ENCODE assay signal across 9 mouse cellular contexts in genomic region chr5:125532545-125533224, GRCm38 (mm10). TPM values are rescaled to one million over a fixed set of nuclear protein-coding genes. Genes with fewer than 3 reads are reported as not detected.
DNase-seq lines count a peak whose midpoint lies in the region; ATAC-seq lines count a peak whose summit lies in the region.
"Had no signal": no experiment of that assay in that cellular context is flagged by ENCODE, and none has a peak within 500 bp of the region (broad histone marks: within the 10 kb centered on the region; RNA-seq: fewer than 3 reads in every experiment).

No protein-coding gene starts in this region.

- H3K36me3 ChIP-seq in kidney, embryonic 15.5 days: no peaks in the 10 kb centered on the region
- H3K36me3 ChIP-seq in embryonic facial prominence, embryonic 10.5 days (replicated peaks): no peaks in the 10 kb centered on the region
- no peaks in the 10 kb centered on the region for H3K36me3 ChIP-seq in hindbrain, embryonic 15.5 days
- no peaks in the 10 kb centered on the region for H3K36me3 ChIP-seq in midbrain, embryonic 16.5 days (ENCODE audit: control insufficient read depth, insufficient read depth, low read length)

- under 1% methylated on average over 64 of the region's 64 CpGs for WGBS in kidney, embryonic 15.5 days
- 1% methylated on average over 64 of the region's 64 CpGs for WGBS in embryonic facial prominence, embryonic 10.5 days
- under 1% methylated on average over 56 of the region's 64 CpGs for WGBS in hindbrain, embryonic 15.5 days
- under 1% methylated on average over 54 of the region's 64 CpGs for WGBS in midbrain, embryonic 16.5 days

- H3K27me3 ChIP-seq in kidney, embryonic 15.5 days: peaks cover 85% of the 10 kb centered on the region
- peaks cover 99% of the 10 kb centered on the region for H3K27me3 ChIP-seq in embryonic facial prominence, embryonic 10.5 days (replicated peaks; ENCODE audit: low read depth, poor library complexity, severe bottlenecking)
- peaks cover 15% of the 10 kb centered on the region for H3K27me3 ChIP-seq in hindbrain, embryonic 15.5 days
- peaks cover 3% of the 10 kb centered on the region for H3K27me3 ChIP-seq in midbrain, embryonic 16.5 days (ENCODE audit: control insufficient read depth, insufficient read depth, low read depth, low read length)

- no peak for DNase-seq in kidney, postnatal 25 days
- DNase-seq in embryonic facial prominence, embryonic 10.5 days (ENCODE audit: low spot score): peak; percentile 34
- no peak for DNase-seq in ovary, adult 18-20 months (ENCODE audit: low spot score)
- DNase-seq in kidney, adult 9 months: no peak
- no peak for DNase-seq in thymus, adult 18-20 months
- DNase-seq: spleen, adult 18-20 months had no signal

- no peak overlapping the region for H3K27ac ChIP-seq in kidney, embryonic 15.5 days
- H3K27ac ChIP-seq in embryonic facial prominence, embryonic 10.5 days (replicated peaks): peak overlapping the region; percentile 69
- peak overlapping the region; percentile 66 for H3K27ac ChIP-seq in hindbrain, embryonic 15.5 days (replicated peaks)
- peak overlapping the region; percentile 83 for H3K27ac ChIP-seq in midbrain, embryonic 16.5 days (ENCODE audit: low read length)

- peaks cover 36% of the 10 kb centered on the region for H3K4me1 ChIP-seq in kidney, embryonic 15.5 days
- H3K4me1 ChIP-seq in embryonic facial prominence, embryonic 10.5 days: peaks cover 40% of the 10 kb centered on the region
- peaks cover 42% of the 10 kb centered on the region for H3K4me1 ChIP-seq in hindbrain, embryonic 15.5 days (replicated peaks)
- peaks cover 26% of the 10 kb centered on the region; the same call in 1 of the 2 replicates for H3K4me1 ChIP-seq in midbrain, embryonic 16.5 days (ENCODE audit: control insufficient read depth, insufficient read depth, low read length)

- H3K4me3 ChIP-seq in kidney, embryonic 15.5 days (replicated peaks): peak overlapping the region; percentile 59
- peak overlapping the region; percentile 66 for H3K4me3 ChIP-seq in embryonic facial prominence, embryonic 10.5 days
- peak overlapping the region; percentile 66 for H3K4me3 ChIP-seq in hindbrain, embryonic 15.5 days
- H3K4me3 ChIP-seq in midbrain, embryonic 16.5 days (ENCODE audit: low read depth, low read length): peak overlapping the region; percentile 65

- no peaks in the 10 kb centered on the region for H3K9me3 ChIP-seq in kidney, embryonic 15.5 days (replicated peaks)
- 0 out of 2 replicates have a peak, but pooled peaks cover 2% of the 10 kb centered on the region for H3K9me3 ChIP-seq in embryonic facial prominence, embryonic 10.5 days
- no peaks in the 10 kb centered on the region for H3K9me3 ChIP-seq in hindbrain, embryonic 15.5 days
- H3K9me3 ChIP-seq in midbrain, embryonic 16.5 days (replicated peaks; ENCODE audit: control insufficient read depth, low read length, poor library complexity, severe bottlenecking): no peaks in the 10 kb centered on the region

- ATAC-seq in kidney, embryonic 15.5 days (replicated peaks; ENCODE audit: low FRiP score): no peak; the same call in 1 of the 2 replicates
- ATAC-seq in hindbrain, embryonic 15.5 days (ENCODE audit: low FRiP score, low read depth): no peak
- no peak; the same call in 1 of the 2 replicates for ATAC-seq in midbrain, embryonic 16.5 days

- H3K9ac ChIP-seq in kidney, embryonic 15.5 days: peak overlapping the region; percentile 29
- peak overlapping the region; percentile 75 for H3K9ac ChIP-seq in hindbrain, embryonic 15.5 days
- peak overlapping the region; percentile 81 for H3K9ac ChIP-seq in midbrain, embryonic 16.5 days (ENCODE audit: low read depth, low read length)

- peak overlapping the region; percentile 86 for H3K4me2 ChIP-seq in kidney, embryonic 15.5 days
- peak overlapping the region; percentile 93 for H3K4me2 ChIP-seq in hindbrain, embryonic 15.5 days
- peak overlapping the region; percentile 68 for H3K4me2 ChIP-seq in midbrain, embryonic 16.5 days (ENCODE audit: low read length)

RNA-seq across cellular contexts. Expression of gene Tmem132b, which starts 1.1 kb away (rescaled TPM):
- polyA plus RNA-seq in kidney, embryonic 15.5 days (2015; fragmentation: Nextera tagmentation; extraction: Ambion mirVana): 0.32 and 0.36 TPM in 2 replicates
- 0.23 and 0.34 TPM in 2 replicates for polyA plus RNA-seq in embryonic facial prominence, embryonic 10.5 days (2016; fragmentation: Nextera tagmentation; extraction: Ambion mirVana)
- polyA plus RNA-seq in hindbrain, embryonic 15.5 days (2015; fragmentation: Nextera tagmentation; extraction: Ambion mirVana): 6.2 and 6.4 TPM in 2 replicates
- 5.5 and 6.6 TPM in 2 replicates for polyA plus RNA-seq in midbrain, embryonic 16.5 days (2015; fragmentation: Nextera tagmentation; extraction: Ambion mirVana)

RNA-seq across cellular contexts. Expression of gene Aacs, which starts 57.1 kb away (rescaled TPM):
- 36.0 and 40.7 TPM in 2 replicates for polyA plus RNA-seq in kidney, embryonic 15.5 days (2015; fragmentation: Nextera tagmentation; extraction: Ambion mirVana)
- polyA plus RNA-seq in embryonic facial prominence, embryonic 10.5 days (2016; fragmentation: Nextera tagmentation; extraction: Ambion mirVana): 51.2 and 60.1 TPM in 2 replicates
- 104 and 106 TPM in 2 replicates for polyA plus RNA-seq in hindbrain, embryonic 15.5 days (2015; fragmentation: Nextera tagmentation; extraction: Ambion mirVana)
- polyA plus RNA-seq in midbrain, embryonic 16.5 days (2015; fragmentation: Nextera tagmentation; extraction: Ambion mirVana): 100 and 125 TPM in 2 replicates

Comparison
In these comparisons a context has a peak if more than half of its experiments do, and no peak if none do; other contexts are left out.
1. H3K9ac ChIP-seq: peak in every context shown above with its lines; median percentile 81 in midbrain, embryonic 16.5 days; 75 in hindbrain, embryonic 15.5 days; 29 in kidney, embryonic 15.5 days.